Mouse (Mus musculus): ENCODE data around the gene Cenpq. TPM values are rescaled to one million over a fixed set of nuclear protein-coding genes. Genes with fewer than 3 reads are reported as not detected.

Cenpq gene
- polyA plus RNA-seq (2012; rRNA removed) = 0.08 TPM in 1 of 2 replicates, not detected in the other

GRCm38 (mm10) chr17:40934420-40935231, at the start of gene Cenpq, which contains the start of gene Mut:
Gene Cenpq, minus strand, starts transcription at chr17:40935047.
Gene Mut, plus strand, starts transcription at chr17:40934685.

GRCm38 (mm10) chr17:40914250-40914649, 20.6 kb downstream of the Cenpq start, which contains the start of gene Glyatl3:
Gene Glyatl3, minus strand, starts transcription at chr17:40914350.

GRCm38 (mm10) chr17:40879924-40880691, 54.7 kb downstream of the Cenpq start, which contains the start of gene 9130008F23Rik:
Gene 9130008F23Rik, minus strand, starts transcription at chr17:40880559.

Other genes with a start within 250 kb of the Cenpq start
- gene Esp1, start 207.9 kb downstream of the Cenpq start, polyA plus RNA-seq (2012; rRNA removed) = not detected in 2 replicates
- not detected in 2 replicates for gene Crisp2, start 128.0 kb downstream of the Cenpq start, polyA plus RNA-seq (2012; rRNA removed)
- not detected in 2 replicates for gene Rhag, start 123.9 kb downstream of the Cenpq start, polyA plus RNA-seq (2012; rRNA removed)
- 5.0 and 5.8 TPM in 2 replicates for gene 9130008F23Rik, start 54.5 kb downstream of the Cenpq start, polyA plus RNA-seq (2012; rRNA removed)
- not detected in 2 replicates for gene Glyatl3, start 20.7 kb downstream of the Cenpq start, polyA plus RNA-seq (2012; rRNA removed)
- 1.4 and 1.8 TPM in 2 replicates for gene Mut, start 362 bp downstream of the Cenpq start, polyA plus RNA-seq (2012; rRNA removed)